Mouse (Mus musculus) T-helper 17 cell (primary cell): ENCODE measurements at regions not wholly inside any gene's neighbourhood (a gene's known extent, or its start where the extent isn't known, plus 50 kb on each side); places are given as distances from the start of the nearest gene placed in this dataset.

Experiments
- in situ Hi-C, 2 experiments: fragments of 300-600 bp; cut with MboI, MseI; formaldehyde crosslinking; loops; 1 replicate in 1 of 2; 2 replicates in 1 of 2; pipeline ENCODE4 v1.15.1; 2025; ENCODE audit warnings: high pct_unique_total_duplicates in 2 of 2

DNA sequence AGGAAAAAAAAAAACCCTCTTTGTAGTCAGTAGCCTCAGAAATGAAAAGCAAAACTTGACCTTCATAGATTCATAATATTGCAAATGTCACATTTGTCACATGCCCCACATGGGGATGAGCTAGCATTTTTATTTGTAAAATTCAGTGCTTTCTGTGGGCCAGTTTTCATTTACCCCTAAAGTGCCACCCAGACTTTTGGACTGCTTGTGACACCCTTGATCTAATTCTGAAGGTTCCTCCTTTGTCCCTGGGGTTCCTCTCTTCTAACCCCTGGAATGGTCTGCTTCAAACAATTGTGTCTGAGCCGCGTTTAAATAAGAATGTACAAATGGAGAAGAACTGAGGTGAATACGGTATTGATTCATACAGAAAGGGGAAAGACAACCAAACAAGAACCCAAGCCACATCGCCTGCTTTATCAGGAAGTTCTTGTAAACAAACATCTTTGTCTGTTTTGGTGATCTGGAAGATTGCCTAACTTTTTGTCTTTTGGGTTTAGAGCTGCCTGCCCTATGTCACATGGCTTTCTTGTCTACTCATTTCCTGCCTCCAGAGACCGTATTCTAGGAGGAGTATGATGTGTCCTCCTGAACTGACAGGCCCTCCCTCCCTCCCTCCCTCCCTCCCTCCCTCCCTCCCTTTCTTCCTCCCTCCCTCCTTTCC, 203.1 kb upstream of the Gm9833 start:
- in situ Hi-C loops: loop anchor here in 1 of 2 experiments (5.0 kb wide), 1 partner anchor 48 kb away; no protein-coding TSS in a partner anchor

DNA sequence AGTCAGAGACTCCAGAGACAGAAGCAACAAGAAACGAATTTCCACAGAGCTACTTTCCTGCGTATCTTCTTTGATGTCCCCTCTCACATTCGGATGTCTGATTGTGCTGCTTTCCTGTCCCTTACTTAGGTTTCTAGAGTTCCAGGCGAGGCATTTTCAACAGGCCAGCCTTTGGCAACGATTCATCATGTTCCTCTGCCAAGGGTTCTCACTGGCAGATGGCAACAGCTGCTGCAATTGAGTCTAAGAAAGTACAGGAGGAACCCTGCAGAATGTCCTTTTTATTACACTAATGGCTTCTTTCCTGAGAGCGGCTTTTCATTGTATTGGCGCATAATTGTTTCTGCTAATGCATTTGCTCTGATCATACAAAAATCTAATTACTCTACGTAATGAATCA, 202.3 kb upstream of the Gm9833 start:
- in situ Hi-C loops: loop anchor here in 1 of 2 experiments (5.0 kb wide), 1 partner anchor 48 kb away; no protein-coding TSS in a partner anchor

DNA sequence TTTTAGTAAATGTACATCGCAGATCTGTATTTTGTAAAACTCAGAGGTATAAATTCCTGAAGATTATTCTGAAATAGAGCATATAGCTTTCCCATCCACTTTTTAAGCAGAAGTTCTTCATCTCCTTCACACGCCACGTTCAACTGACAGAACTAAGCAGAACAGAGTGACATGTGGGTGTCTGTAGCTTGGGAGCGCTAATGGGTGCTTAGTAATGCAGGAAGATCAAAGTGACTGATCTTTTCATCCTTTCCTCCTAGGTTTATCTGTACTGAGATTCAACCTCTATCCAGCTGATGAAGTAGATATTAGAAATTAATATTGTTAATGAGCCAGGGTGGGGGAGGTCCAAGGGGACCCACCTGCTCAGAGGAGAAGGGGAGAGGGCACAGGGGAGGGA, 201.8 kb upstream of the Gm9833 start:
- in situ Hi-C loops: loop anchor here in 1 of 2 experiments (5.0 kb wide), 1 partner anchor 49 kb away; no protein-coding TSS in a partner anchor

DNA sequence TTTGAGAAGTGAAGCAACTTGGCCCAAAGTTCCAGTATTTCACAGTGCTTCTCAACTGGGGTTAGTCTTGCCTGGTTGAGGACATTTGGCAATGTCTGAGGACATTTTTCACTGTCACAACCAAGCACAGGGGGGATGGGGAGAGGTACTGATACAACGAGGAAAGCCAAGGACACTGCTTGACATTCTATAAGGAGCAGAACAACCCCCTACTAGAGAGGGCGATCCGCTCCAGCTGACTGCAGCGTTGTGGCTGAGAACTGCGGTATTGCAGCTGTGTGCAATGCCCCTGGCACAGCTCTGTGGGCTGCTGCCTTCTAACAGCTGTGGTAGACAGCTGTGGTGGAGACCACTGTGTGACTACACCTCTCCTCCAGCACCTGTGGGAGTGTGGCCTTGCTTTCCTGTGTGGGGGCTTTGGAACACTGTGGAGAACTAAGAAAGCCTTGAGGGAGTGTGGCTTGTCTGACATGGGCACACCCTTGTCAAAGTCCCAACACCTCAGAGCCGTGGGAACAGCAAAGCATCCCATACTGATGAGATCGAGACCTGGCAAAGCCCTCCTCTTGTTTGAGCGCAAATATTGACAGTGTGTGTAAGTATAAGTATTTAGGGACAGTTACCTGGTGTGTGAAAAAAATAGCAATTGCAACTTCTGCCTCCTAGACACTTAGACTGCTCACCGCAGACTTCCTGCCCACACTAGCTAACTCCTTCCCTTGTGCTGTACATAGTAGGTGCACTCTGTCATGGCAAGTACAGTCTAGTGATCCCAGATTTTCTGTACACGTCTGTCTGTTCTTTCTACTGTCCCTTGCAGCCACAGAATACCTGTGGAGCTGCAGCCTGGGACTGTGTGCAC, 200.9 kb upstream of the Gm9833 start:
- in situ Hi-C loops: loop anchor here in 1 of 2 experiments (5.0 kb wide), 1 partner anchor 50 kb away; no protein-coding TSS in a partner anchor

DNA sequence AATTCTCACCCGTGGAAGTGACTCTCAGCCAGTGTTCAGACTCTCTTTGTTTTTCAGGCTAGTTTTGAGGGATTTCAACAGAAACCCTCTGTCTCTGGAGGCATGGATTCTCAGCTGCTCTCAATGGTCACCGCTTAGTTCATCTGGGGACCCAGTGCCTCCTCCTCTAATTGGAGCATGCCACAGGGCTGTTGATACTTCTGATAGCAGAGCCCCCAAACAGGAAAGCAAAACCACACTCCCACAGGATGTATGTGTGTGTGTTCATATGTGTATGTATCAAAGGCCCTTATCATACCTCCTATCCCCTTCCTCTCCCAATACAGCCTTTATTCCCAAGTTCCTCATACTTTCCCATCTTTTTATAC, 200.3 kb upstream of the Gm9833 start:
- in situ Hi-C loops: loop anchor here in 1 of 2 experiments (5.0 kb wide), 1 partner anchor 50 kb away; no protein-coding TSS in a partner anchor

DNA sequence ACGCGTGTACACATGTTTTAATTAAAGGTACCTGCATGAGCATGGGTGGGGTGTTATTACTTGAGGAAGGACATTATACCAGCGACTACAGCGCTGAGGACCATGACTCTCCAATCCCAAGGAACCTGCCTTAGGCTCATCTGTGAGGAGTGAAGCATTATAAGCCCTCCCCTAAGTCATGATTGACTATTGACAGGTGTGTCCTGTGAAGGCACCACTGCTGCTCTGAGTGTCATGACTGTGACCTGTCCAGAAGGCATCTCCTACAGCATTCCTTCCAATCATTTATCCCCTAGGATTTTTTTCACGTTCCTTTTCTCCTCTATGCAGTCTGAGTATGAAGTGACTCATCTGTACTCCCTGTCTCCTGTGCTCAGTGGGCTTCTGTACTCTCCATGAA, 199.9 kb upstream of the Gm9833 start:
- in situ Hi-C loops: loop anchor here in 1 of 2 experiments (5.0 kb wide), 1 partner anchor 51 kb away; no protein-coding TSS in a partner anchor

DNA sequence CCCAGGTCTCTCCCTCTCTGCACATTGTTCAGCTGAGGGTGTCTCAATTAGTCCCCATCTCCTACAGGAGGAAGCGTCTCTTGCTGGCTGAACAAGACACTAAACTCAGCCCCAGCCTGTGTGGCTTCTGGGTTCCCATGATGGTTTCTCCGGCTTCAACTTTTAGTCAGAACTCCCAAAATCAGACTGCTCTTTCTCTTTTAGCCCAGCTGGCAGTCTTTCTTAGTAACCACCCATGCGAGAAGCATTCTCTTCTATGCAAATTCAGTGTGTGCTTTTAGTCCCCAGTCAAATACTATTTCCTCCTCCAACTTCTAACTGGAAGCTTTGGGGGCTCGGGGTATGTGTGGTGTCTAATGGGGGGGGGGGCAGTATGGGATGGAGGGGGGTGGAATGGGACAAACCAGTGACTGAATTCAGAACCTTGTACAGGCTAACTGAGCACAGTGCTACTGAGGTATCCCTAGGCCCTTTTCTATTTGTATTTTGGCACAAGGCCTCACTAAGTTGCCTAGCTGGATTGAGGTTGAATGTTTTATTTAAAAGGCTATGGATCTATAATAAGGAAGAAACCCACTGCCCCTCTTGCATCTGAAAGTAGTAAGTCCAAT, 194.9 kb upstream of the Gm9833 start:
- in situ Hi-C loops: no loop called here

DNA sequence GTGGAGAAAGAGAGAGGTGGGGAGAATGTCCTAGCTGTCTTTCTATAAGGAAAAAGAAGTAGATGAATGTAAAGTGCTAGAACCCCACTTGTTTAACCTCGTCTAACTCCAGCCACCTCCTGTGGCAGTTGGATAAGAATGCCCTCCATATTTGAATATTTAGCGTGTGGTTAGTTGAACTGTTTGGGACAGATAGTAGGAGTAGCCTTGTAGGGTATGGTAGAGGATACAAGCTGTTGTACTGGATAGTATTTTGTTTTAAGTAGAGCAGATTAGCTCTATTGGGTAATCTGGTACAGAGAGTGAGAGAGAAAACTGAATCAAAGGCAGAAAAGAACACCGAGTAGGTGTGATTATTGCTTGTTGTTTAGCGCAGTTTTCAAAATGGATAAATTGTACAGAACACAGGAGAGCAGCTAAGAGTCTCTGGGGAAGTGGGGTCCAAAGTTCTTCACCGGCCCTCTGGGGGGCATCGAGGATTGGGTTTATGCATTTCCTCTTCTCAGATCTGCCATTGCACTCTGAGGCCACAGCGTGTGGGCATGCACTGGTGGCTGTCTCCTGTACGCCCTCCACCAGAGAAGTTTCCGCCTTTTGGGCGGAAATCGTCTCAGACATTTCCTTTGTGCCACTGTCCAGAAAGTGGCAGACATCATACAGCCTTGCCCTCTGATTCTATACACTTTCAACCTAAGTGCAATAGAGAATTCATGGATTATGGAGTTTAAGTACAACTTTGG, 192.3 kb upstream of the Gm9833 start:
- in situ Hi-C loops: no loop called here

DNA sequence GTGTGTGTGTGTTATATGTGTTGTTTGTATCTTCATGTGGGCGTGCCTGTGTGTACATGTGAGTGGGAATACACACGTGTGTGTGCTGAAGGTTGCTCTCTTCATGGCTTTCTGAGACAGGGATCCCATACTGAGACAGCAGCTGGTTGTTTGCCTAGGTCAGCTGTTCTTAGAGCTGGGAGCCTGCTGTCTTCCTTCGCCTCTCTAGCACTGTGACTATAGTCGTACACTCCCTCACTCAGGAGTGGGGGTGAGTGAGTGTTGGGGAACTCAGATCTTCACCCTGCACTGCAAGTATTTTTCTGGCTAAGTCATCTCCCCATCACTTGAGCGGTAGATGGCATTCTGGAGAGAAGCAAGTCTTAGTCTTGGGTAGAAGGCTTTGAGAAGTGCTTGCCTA, 191.6 kb upstream of the Gm9833 start:
- in situ Hi-C loops: no loop called here

DNA sequence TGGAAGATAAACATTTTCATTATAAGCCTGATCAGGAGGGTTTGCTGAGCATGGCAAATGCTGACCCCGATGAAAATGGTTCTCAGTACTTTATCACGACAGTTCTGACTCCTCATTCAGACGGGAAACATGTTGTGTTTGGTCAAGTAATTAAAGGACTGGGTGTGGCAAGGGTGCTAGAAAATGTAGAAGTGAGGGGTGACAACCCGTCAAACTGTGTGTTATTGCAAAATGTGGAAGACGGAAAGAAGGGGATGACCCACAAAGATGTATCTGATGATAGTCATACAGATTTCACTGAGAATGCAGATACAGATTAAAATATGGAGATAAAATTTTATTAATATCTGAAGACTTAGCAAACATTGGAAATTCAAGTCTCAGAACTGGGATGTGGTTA, 186.2 kb upstream of the Gm9833 start:
- in situ Hi-C loops: no loop called here

DNA sequence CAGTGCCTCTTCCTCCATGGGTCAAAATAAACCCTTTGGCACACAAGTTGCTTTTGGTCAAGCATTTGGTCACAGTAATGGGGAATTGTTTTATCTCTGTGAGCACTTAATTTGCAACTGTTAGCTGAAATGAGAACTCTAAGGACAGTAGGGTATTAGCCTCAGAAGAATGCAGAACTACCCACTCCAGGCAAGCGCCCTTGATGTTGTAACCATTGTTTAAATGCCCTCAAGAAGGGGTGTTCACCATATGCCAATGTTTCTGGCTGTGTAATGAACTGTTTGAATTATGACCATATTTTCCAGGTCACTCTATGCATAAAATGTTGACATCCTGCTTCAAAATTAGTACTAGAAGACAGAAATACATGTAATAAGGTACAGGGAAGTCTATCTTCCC, 174.6 kb upstream of the Gm9833 start:
- in situ Hi-C loops: no loop called here

DNA sequence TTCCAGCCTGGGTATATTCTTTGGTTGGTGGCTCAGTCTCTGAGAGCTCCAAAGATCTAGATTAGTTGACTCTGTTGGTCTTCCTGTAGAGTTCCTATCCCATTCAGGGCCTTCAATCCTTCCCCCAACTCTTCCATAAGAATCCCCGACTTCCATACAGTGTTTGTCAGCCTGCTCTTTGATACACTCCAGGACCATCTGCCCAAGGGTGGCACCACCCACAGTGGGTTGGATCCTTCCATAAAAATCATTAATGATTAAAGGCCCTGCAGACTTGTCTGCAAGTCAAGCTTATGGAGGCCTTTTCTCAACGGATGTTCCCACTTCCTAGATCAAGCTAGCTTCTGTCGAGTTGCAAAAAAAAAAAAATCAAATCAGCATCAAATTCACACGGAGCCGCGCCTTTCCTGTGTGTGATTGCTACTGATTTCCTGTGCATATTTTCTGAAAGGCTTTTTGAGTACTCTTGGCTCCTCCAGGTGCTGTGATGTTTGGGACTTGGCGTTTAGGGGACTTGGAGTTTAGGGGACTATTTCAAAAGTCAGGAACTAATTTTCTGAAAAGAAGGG, 171.3 kb upstream of the Gm9833 start:
- in situ Hi-C loops: no loop called here

DNA sequence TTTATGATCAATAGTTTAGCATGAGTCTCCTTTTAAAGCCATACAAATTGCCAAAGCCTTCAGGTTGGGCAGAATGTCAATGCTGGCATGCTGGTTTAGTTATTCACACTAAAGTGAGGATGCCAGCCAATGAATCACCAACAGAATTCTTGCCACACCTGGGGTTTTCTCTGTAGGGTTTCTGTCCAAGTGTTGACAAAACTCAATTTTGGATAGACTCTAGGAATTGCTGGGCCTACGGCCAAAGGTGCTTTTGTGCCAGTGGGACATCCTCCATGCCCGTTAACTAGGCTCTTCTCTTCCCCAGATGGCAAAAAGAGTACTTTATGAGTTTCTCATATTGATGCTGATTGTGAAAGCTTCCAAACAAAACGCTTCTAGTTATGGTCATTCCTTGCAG, 167.6 kb upstream of the Gm9833 start:
- in situ Hi-C loops: no loop called here

DNA sequence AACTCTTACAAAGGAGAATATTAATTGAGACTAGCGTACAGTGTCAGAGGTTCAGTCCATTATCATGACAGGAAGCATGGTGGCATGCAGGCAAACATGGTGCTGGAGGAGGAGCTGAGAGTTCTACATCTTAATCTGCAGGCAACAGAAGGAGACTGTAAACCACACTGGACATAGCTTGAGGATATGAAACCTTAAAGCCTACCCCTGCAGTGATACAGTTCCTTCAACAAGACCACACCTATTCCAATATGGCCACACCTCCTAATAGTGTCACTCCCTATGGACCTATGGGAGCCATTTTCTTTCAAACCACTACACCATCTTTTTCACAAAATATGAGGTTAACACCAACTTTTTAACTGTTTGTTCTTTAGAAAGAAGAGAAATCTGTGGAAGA, 166.2 kb upstream of the Gm9833 start:
- in situ Hi-C loops: no loop called here

DNA sequence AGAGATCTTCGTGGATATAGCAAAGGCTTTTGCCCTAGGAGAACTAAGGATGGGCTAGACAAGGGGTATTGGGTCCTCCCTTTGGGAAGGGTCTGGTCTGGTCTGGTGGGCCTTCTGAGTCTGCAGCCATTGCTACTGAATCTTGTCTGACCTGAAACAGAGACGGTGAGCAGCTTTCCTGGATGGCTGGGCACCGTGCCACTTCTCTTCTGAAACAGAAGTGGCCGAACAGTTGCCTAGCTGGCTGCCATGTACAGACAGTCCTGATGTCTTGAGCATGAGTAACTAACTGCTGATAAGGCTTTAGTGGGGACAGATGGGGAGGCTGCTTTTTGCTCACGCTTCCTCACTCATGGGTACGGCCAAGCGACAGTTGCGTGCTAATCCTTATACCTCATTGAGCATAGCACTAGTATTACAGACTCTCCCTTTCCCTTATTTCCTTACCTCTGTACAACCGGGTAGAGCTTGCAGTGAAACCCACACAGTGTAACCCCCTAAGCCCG, 165.3 kb upstream of the Gm9833 start:
- in situ Hi-C loops: no loop called here

DNA sequence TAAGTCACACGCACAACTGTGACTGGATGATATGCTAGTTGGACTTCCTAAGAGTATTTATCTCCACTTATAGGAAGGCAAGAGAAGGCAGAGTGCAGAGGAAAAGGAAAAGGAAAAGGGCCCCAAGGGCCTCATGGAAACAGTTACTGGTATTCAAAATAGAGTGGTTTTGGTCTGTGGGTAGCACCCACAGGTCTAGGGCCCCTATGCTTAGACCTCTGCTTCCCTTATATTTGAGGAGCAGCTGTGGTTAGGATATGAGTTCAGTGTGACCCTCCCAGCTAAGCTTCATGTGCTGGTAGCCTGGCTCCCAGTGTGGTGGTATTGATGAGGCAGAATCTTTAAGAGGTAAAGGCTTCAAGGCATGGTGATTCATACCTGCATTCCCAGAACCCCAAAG, 163.3 kb upstream of the Gm9833 start:
- in situ Hi-C loops: no loop called here

DNA sequence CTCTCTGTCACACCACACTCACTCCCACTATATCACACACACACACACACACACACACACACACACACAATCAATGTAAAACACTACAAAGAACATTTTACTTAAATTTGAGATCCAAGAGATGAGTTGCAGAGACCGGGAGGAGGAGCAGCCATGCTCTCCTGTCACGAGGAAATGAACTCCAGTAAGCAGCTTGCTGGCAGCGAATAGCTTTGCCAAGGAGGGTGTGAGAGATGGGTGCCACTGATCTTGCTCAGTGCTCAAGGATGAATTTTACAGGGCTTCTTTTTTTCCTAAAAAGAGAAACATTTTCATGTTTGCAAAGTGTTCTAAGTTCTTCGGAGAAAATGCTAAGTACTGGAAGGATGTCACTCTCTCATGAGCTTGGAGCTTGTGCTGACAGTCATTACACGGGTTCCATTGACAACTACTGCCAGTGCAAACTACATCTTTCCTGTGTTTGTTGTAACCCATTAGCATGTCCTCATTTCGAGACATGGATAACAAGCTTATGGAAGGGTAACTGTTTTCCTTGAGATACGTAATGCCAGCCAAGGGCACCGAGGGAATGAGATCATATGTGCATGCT, 151.0 kb upstream of the Gm9833 start:
- in situ Hi-C loops: no loop called here

DNA sequence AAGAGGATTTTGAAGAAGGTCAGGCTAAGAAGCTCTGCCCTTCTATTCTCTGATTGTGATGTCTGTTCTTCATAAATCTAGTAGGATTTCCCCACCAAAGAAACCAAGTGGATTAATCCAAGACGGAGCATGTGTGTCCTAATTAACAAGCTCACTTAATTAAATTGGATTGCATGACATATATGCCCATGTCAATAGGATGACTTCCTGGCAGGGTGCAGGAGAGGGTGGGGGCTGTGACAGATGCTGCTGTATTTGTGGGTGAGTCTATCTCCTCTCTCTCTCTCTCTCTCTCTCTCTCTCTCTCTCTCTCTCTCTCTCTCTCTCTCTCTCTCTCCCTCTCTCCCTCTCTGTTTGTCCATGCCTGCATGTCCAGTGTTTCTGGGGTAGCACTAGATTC, 149.3 kb upstream of the Gm9833 start:
- in situ Hi-C loops: no loop called here

DNA sequence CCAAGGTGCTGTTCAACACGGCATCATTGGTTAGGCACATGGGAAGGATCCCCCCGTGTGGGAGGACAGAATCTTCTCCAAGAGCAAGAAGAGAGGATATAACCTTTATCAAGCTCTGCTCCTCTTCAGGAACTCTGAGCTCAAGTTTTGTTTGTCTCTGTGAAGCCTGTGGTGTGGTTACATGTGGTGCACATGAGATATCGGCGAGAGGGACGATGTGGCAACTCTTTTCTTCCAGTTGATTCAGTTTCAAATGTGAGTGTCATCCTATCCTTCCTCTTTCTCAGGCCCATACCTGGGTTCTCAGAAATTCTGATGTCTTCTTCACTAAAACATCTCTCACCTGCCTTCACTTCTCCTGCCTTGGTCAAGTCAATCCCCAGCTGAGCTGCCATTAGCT, 145.3 kb upstream of the Gm9833 start:
- in situ Hi-C loops: loop anchor here in 1 of 2 experiments (5.0 to 10.0 kb wide), 2 partner anchors 95 to 548 kb away; no protein-coding TSS in a partner anchor

DNA sequence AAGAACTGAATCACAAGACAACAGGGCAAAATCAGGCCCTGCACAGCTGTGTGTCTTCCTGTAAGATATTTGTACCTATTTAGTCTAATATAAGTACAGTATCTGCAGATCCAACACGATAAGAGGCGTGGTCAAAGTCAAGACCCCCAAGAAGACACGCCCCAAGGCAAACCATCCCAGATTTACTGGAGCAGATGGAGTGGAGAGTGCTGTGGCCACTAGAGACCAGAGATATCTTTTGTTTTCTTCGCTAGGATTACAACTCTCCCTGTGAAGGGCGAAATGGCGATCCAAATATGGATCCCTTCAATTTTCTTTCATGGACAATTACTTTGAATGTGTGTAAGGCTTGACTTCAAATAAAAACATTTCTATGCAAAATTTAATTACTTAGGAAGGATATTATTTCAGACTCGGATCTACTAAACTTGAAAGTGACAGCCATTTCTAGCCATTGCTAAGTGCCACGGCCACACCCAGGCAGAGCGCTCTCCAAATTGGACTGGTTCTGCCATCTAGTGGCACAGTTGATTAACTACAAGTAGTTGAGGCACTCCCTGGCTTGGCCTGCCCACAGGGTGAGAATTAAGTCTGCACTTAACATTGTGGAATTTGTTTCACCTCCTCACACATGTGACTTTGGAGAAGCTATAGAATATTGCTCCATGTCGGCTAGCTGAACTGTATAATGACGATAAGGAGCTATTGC, 140.4 kb upstream of the Gm9833 start:
- in situ Hi-C loops: loop anchor here (5.0 to 10.0 kb wide), 2 partner anchors 240 to 553 kb away; no protein-coding TSS in a partner anchor
